Mouse (Mus musculus): Measurements from ENCODE around the gene Olfr853. TPM values are rescaled to one million over a fixed set of nuclear protein-coding genes. Genes with fewer than 3 reads are reported as not detected.

Olfr853 gene
- polyA plus RNA-seq (2015; fragmentation: Nextera tagmentation; extraction: Ambion mirVana) = not detected in 2 replicates

- 0 out of 2 replicates have a peak, but pooled peaks cover 5% of the 10 kb centered on the region for H3K9me3 ChIP-seq (replicated peaks)
- H3K27me3 ChIP-seq (replicated peaks) = no peaks in the 10 kb centered on the region
- no peak within 1 kb of the TSS for H3K9ac ChIP-seq (replicated peaks)
- no peaks in the 10 kb centered on the region for H3K36me3 ChIP-seq
- H3K4me2 ChIP-seq = no peak within 1 kb of the TSS
- no peak within 1 kb of the TSS for H3K4me3 ChIP-seq (replicated peaks)
- whole genome bisulfite sequencing = 77% methylated on average over 1 of the region's 1 CpGs
- ATAC-seq (ENCODE audit: low FRiP score) = no peak
- no peaks in the 10 kb centered on the region for H3K4me1 ChIP-seq
- H3K27ac ChIP-seq (replicated peaks) = no peak within 1 kb of the TSS
These were observed at the start of gene Olfr853 for GRCm38 (mm10) chr9:19540976-19541375. Gene Olfr853 (minus strand): TSS chr9:19541076.

GRCm38 (mm10) chr9:19582317-19582716, 41.4 kb upstream of the Olfr853 start, which contains the start of gene Olfr855:
Gene Olfr855 (plus strand): TSS chr9:19582617.
- no peaks in the 10 kb centered on the region for H3K9me3 ChIP-seq (replicated peaks)
- no peak for ATAC-seq (ENCODE audit: low FRiP score)
- H3K4me3 ChIP-seq (replicated peaks) = no peak within 1 kb of the TSS
- no peaks in the 10 kb centered on the region for H3K36me3 ChIP-seq
- no peaks in the 10 kb centered on the region for H3K4me1 ChIP-seq
- H3K9ac ChIP-seq (replicated peaks) = no peak within 1 kb of the TSS
- no peak within 1 kb of the TSS for H3K4me2 ChIP-seq
- H3K27ac ChIP-seq (replicated peaks) = no peak within 1 kb of the TSS
- no peaks in the 10 kb centered on the region for H3K27me3 ChIP-seq (replicated peaks)

- no peak for ATAC-seq (ENCODE audit: low FRiP score)
- no peaks in the 10 kb centered on the region for H3K36me3 ChIP-seq
- no peaks in the 10 kb centered on the region for H3K9me3 ChIP-seq (replicated peaks)
- H3K27me3 ChIP-seq (replicated peaks) = no peaks in the 10 kb centered on the region
- WGBS = 83% methylated on average over 1 of the region's 1 CpGs
- H3K4me3 ChIP-seq (replicated peaks) = no peak within 1 kb of the TSS
- no peak within 1 kb of the TSS for H3K4me2 ChIP-seq
- H3K9ac ChIP-seq (replicated peaks) = no peak within 1 kb of the TSS
- H3K27ac ChIP-seq (replicated peaks) = no peak within 1 kb of the TSS
- H3K4me1 ChIP-seq = no peaks in the 10 kb centered on the region
These were observed 26.4 kb upstream of the Olfr853 start, which contains the start of gene Olfr854 for GRCm38 (mm10) chr9:19567282-19567681. Gene Olfr854 (minus strand): TSS chr9:19567382.

- Histone ChIP-seq H3K4me3 (replicated peaks) (no peak within 1 kb of the TSS), H3K27ac (replicated peaks) (no peak within 1 kb of the TSS), H3K9ac (replicated peaks) (no peak within 1 kb of the TSS), H3K4me1 (no peaks in the 10 kb centered on the region), H3K4me2 (no peak within 1 kb of the TSS), H3K9me3 (replicated peaks) (peaks cover 13% of the 10 kb centered on the region), H3K36me3 (no peaks in the 10 kb centered on the region), H3K27me3 (replicated peaks) (no peaks in the 10 kb centered on the region)
- ATAC-seq (ENCODE audit: low FRiP score) = no peak
These were observed 47.9 kb downstream of the Olfr853 start, which contains the start of gene Olfr851 for GRCm38 (mm10) chr9:19492995-19493394. Gene Olfr851 (plus strand): TSS chr9:19493295.

Other genes starting within 250 kb of the Olfr853 start
- not detected in 2 replicates for gene Olfr844, start 224.7 kb downstream of the Olfr853 start, polyA plus RNA-seq (2015; fragmentation: Nextera tagmentation; extraction: Ambion mirVana)
- gene Olfr845, start 204.6 kb downstream of the Olfr853 start, polyA plus RNA-seq (2015; fragmentation: Nextera tagmentation; extraction: Ambion mirVana) = not detected in 2 replicates
- not detected in 2 replicates for gene Olfr846, start 177.1 kb downstream of the Olfr853 start, polyA plus RNA-seq (2015; fragmentation: Nextera tagmentation; extraction: Ambion mirVana)
- gene Olfr847, start 162.4 kb downstream of the Olfr853 start, polyA plus RNA-seq (2015; fragmentation: Nextera tagmentation; extraction: Ambion mirVana) = not detected in 2 replicates
- not detected in 2 replicates for gene Olfr849, start 100.8 kb downstream of the Olfr853 start, polyA plus RNA-seq (2015; fragmentation: Nextera tagmentation; extraction: Ambion mirVana)
- gene Olfr850, start 62.8 kb downstream of the Olfr853 start, polyA plus RNA-seq (2015; fragmentation: Nextera tagmentation; extraction: Ambion mirVana) = not detected in 2 replicates
- not detected in 2 replicates for gene Olfr851, start 47.8 kb downstream of the Olfr853 start, polyA plus RNA-seq (2015; fragmentation: Nextera tagmentation; extraction: Ambion mirVana)
- gene Olfr854, start 26.3 kb upstream of the Olfr853 start, polyA plus RNA-seq (2015; fragmentation: Nextera tagmentation; extraction: Ambion mirVana) = not detected in 2 replicates
- gene Olfr855, start 41.5 kb upstream of the Olfr853 start, polyA plus RNA-seq (2015; fragmentation: Nextera tagmentation; extraction: Ambion mirVana) = not detected in 2 replicates
- 27.5 and 29.2 TPM in 2 replicates for gene Zfp317, start 81.0 kb upstream of the Olfr853 start, polyA plus RNA-seq (2015; fragmentation: Nextera tagmentation; extraction: Ambion mirVana)
- not detected in 2 replicates for gene Olfr857, start 168.4 kb upstream of the Olfr853 start, polyA plus RNA-seq (2015; fragmentation: Nextera tagmentation; extraction: Ambion mirVana)
- gene Olfr58, start 239.2 kb upstream of the Olfr853 start, polyA plus RNA-seq (2015; fragmentation: Nextera tagmentation; extraction: Ambion mirVana) = not detected in 2 replicates

Measured in neural tube, embryonic 15.5 days (tissue).